Mouse (Mus musculus): ENCODE measurements at regions not wholly inside any gene's neighbourhood (a gene's known extent, or its start where the extent isn't known, plus 50 kb on each side); places are given as distances from the start of the nearest gene placed in this dataset.
A peak's percentile ranks its signal among the peaks of the same experiment; 100 is the strongest.
"Not testable (repeated sequence)": the region's sequence is repeated elsewhere in the genome, so short reads cannot be mapped to it uniquely, and the experiment has no call there.

DNA sequence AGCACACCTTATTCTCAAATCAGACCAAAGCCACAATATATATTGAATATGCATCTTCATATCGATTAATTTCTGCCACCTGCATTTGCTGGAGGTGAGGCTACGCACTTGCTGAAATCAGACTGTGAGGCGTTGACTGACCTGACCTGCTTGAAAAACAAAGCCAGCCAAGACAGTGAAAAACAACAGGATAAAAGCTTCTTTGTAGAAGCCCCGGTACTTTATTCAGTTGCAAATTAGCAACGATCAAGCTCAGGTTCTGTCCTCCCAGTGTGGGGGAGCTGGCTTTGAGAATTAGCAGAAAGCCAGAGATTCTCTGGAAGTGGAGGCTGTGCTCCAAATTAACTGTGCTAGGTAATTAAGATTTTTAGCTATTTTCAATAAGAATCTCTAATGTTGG lies 100.6 kb downstream of the Vmn2r79 start:
- DNase-seq (ENCODE audit: extremely low read depth, low read depth): no peak

DNA sequence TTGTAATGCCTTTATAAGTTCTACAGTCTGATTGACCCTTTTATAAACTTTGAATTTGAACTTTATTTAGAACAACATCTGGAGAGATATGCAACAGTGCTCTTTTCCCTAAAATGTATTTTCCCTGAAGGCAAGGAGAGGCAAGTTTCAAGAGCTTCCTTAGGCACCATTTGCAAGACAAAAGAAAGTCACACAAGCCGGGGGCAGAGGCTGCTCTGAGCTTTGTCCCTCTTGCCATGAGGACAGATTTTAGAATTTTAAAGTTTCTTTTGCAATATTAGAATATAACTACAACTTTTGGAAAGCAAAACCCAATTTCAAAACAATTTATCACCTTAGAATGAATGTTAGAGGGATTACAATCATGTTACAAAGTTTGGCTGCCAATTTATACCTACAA lies 103.7 kb downstream of the Vmn2r79 start:
- DNase-seq (ENCODE audit: extremely low read depth, low read depth): not testable (repeated sequence)

DNA sequence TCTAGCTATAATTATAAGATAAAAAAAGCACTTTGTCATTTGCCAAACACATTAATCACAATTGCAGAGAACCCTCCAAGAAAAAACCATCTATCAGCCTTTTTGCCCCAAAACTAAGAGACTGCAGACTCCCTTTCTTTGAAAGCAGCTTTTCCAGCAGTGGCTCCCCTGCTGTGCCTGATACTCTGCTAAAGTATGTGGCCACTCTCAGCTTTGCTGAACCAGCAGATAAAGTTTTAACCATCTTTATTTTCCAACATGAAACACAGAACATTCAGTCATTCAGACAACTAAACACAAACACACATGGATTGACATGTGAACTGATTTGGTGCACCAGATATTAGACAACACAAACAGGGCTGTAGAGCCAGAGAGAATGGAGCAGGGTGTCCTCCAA lies 104.5 kb downstream of the Vmn2r79 start:
- DNase-seq (ENCODE audit: extremely low read depth, low read depth): not testable (repeated sequence)

DNA sequence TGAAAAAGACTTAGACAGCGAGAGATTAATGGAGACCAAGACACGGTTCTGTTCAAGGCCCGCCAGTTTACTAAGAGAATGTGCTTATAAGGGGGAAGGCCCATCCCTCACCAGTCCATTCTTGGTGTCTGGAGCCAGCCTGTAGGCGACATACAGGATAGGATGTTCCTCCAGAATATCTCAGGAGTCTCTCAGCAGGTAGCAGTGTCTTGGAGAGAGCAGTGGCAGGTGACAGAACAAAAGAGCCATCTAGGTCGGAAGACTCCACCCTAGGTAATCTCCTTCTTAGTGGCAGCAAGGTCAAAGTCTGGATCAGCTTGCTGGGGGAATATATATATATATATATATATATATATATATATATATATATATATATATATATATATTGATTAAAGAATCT lies 105.4 kb downstream of the Vmn2r79 start:
- not testable (repeated sequence) for DNase-seq (ENCODE audit: extremely low read depth, low read depth)

DNA sequence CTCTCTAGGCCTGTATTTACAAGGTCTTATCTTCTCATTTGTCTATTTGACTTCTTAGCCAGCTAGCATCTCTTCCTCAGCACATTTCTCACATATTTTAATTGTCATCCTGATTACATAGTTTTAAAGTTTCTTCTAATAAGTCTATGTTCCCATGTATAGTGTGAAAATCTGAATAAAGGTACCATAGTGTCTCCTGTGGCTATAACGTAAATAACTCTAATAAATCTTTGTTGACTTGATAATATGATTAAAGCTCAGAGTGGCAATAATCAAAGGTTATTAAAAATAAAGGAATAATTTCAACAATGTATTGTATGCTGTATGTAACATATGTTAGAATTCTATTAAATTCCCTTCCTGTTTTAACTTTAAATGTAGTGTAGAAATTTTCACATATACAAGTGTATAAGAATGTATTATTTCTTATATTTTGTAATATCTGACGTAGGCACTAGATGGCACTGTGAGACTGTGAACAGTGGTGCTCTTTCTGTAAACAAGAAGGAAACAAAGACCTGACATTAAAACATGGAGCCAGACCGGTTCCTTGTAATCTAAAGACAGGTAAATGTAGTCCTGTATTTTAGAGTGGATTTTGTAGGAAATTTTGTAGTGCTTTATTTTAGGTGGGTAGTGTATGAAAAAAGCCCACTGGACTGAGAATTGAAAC lies 114.5 kb downstream of the Vmn2r79 start:
- DNase-seq (ENCODE audit: extremely low read depth, low read depth): peak; percentile 9

DNA sequence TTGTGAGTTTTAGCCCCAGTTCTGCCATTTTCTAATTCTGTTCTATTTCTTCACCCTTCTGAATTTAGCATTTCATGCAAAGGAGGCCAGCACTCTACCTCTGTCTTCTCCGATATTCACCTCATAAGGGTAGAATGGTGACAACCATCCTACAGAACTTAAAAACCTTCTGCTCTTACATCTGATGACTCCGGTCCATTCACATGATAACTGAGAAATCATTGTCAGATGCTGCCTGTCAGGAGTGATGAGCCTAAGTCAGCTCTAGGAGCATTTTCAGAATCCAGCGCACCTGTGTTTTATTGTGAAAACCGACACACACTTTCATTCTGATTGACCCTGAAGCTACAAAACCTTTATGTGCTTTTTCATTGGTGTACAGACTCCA lies 115.1 kb downstream of the Vmn2r79 start:
- DNase-seq (ENCODE audit: extremely low read depth, low read depth): no peak

DNA sequence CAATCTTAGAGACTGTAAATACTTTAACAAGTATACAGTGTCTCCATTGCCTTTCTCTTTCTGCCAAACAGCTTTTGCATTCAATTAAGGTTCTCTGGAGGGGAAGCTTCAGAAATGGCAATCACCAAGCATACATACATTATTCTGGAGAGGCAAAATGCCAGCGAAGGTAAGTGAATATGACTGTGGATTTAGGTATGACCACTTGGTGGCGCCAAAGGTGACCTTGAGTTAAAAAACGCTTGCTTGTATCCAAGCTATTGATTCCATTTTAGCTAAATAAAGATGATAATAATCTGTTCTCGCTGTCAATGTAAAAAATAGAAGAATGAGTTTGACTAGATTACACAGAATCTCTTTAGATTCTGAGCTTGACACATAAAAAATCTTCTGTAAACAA lies 117.7 kb downstream of the Vmn2r79 start:
- peak; percentile 7 for DNase-seq (ENCODE audit: extremely low read depth, low read depth)

DNA sequence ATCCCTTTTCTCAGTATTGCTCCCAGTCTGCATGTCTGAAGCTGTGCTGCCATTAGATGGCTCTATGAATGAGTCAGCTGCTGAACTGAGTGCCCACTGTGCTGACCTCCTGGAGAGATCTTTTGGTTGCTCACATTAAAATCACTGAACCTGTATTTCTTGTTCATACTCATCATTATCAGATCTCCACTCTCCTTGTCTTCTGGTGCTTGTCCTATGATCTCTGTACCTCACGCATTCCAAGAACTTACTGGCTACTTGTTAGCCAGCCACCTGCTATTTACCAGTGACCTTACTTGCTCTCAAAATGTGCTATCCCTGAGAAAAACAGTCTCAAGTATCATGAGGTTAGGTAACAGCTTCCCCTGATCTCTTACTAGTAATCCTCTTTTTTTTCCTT lies 123.4 kb upstream of the Nox4 start:
- DNase-seq (ENCODE audit: extremely low read depth, low read depth): no peak

DNA sequence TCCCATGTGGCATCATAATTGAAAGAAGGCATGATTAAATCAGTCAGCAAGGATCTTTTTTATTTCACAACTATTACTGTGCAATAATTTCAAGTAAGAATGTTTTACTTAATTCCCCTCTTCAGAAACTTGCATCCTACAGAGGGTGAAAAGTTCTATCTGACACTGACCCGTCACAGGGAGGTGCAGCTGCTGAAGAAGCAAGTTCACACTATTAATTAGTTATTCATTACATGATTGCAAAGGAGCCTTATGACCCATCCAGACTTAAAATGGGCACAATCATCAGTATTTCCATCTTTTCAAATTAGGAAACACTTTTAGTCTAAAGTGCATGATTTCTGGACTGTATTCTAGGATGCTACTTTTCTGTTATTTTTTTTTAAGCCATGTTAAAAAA lies 100.0 kb upstream of the Nox4 start:
- no peak for DNase-seq (ENCODE audit: extremely low read depth, low read depth)

DNA sequence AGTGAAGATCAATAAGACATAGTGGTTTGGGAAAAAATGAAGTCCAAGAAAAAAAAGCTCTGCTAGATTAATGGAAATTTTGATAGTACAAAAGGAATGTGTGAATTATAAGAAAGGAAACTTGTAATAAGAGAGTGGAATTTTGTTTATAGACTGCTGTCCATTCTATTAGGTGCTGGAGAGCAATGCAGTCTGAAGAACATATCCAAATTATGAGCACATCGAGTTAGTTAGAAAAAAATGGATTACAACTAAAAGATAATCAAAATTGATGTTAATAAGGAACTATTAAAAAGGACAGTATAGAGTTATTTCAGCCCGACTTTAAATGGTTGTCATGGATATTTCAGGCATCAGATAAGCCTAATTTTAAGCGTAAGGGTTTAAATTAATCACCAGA lies 98.2 kb upstream of the Nox4 start:
- DNase-seq (ENCODE audit: extremely low read depth, low read depth): no peak

DNA sequence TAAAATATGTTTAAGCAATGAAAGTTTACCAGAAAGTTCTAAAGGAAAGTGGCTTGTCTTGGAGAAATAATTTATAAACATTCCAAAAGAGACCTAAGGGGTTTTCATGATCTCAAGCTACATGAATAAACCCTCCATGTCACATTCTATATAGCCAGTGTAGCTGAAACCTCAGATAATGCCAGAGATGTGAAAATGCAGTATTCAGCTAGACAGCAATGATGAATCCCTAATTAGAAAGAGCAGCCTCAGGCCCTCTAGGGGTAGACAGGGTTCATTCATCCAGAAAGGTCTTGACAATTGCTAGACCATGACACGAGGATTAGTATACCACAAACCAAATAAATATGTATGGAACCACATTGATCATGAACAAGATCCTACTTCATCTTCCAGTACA lies 97.2 kb upstream of the Nox4 start:
- DNase-seq (ENCODE audit: extremely low read depth, low read depth): no peak

DNA sequence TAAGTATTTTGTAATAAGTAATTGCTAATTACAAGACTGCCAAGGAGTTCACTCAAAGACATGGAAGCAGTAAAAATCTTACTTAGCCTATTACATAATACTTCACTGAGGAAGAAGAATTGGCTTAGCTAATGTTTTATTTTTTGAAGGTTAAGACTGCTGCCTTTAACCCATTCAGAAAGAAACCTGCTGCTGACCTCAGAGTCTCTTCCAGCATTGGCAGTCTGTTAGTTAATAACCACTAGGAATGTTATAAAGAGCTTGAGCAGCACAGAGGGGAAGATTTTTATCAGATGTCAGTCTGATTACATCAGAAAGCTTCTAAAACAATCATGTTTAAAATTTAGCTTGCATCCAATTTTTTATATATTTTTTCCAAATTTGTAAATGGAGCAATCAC lies 94.9 kb upstream of the Nox4 start:
- DNase-seq (ENCODE audit: extremely low read depth, low read depth): no peak

DNA sequence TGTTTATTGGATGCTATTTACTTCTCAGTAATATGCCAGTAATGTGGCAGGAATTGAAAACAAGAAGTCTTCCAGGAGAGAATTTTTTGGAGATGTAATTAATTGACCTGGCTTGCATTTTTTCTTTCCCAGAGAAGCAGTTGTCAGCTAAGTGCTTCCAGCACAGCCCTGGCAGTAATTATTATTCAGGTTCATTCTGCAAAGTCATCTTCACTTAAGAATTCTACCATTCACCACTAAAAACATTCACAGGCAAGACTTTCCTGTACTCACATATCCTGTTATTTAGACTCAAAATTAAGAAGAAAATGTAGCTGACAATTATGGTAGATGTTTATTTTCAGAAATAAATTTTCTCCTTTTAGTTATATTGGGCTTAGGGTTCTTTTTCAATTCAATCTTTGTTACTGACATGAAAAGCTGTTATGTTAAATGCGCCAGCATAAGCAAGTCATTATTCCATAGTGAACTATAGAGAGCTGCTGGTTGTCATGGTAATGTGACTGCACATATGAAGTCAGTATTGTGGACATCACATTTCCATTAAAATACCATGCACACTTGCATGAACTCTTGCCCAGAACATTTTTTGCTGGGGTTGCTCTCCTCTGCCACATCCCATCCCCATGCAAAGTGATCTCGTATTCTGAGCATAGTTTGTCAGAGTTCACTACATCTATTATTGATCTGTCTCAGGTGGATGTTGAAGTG lies 59.3 kb upstream of the Nox4 start:
- DNase-seq (ENCODE audit: extremely low read depth, low read depth): no peak

DNA sequence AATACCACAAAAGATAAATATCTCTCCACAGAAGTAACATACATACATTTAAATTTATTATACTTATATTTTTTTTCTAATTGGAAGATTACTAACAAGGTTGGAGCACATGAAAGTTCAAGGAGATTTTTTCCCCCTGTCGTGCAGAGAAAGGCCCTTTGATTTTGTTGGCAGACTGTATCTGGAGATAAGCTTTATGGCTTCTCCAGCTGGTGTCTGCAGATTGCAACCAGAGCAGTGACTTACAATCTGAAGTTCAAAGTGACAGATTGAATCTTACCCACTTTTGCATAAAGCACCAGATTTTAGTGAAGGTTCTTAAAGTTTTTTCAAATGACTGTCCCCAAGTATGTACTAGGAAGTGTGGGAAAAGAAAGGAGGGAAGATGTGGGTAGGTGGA lies 50.2 kb upstream of the Nox4 start:
- no peak for DNase-seq (ENCODE audit: extremely low read depth, low read depth)
